Mouse (Mus musculus) midbrain, postnatal 0 days (tissue): ENCODE measurements at regions not wholly inside any gene's neighbourhood (a gene's known extent, or its start where the extent isn't known, plus 50 kb on each side); places are given as distances from the start of the nearest gene placed in this dataset.

Experiments used
- ATAC-seq: fragments of 200-750 bp; cut with Nextera tagmentation; 2 replicates; pipeline ENCODE4 v1.8.0; 2017; ENCODE audit warnings: moderate number of reproducible peaks, mild to moderate bottlenecking, moderate TSS enrichment, moderate library complexity; ENCODE audit not compliant: low FRiP score
- DNase-seq: peaks from one replicate; pipeline ENCODE4 v3.0.0-alpha.2; 2015; ENCODE audit warnings: low spot score
- H3K27ac ChIP-seq: fragments of 300-500 bp; sonication (generic); 2 replicates; pipeline ENCODE4 v1.5.1; 2014; ENCODE audit warnings: low read depth, mild to moderate bottlenecking, low read length, mixed read lengths
- H3K27me3 ChIP-seq: fragments of 300-500 bp; sonication (generic); 2 replicates; pipeline ENCODE4 v1.6.1; 2014; ENCODE audit warnings: low read length, control low read depth, mixed read lengths; ENCODE audit not compliant: insufficient read depth
- H3K36me3 ChIP-seq: fragments of 300-500 bp; sonication (generic); 2 replicates; pipeline ENCODE4 v1.6.1; 2014; ENCODE audit warnings: low read length, control low read depth, mixed read lengths; ENCODE audit not compliant: insufficient read depth
- H3K4me1 ChIP-seq: fragments of 300-500 bp; sonication (generic); 2 replicates; pipeline ENCODE4 v1.6.1; 2014; ENCODE audit warnings: mild to moderate bottlenecking, control low read depth, antibody characterized with exemption, low read length, mixed read lengths; ENCODE audit not compliant: insufficient read depth
- H3K4me2 ChIP-seq: fragments of 300-500 bp; sonication (generic); 2 replicates; pipeline ENCODE4 v1.6.1; 2014; ENCODE audit warnings: low read depth, mild to moderate bottlenecking, low read length, mixed read lengths; ENCODE audit not compliant: poor library complexity, severe bottlenecking
- H3K4me3 ChIP-seq: fragments of 300-500 bp; sonication (generic); 2 replicates; pipeline ENCODE4 v1.5.1; 2014; ENCODE audit warnings: low read depth, mild to moderate bottlenecking, low read length, moderate library complexity
- H3K9ac ChIP-seq: fragments of 300-500 bp; sonication (generic); replicated peaks from 2 replicates; pipeline ENCODE4 v1.6.1; 2014; ENCODE audit warnings: mild to moderate bottlenecking, low read length, moderate library complexity, mixed read lengths; ENCODE audit not compliant: poor library complexity, severe bottlenecking
- H3K9me3 ChIP-seq: fragments of 300-500 bp; sonication (generic); 2 replicates; pipeline ENCODE4 v1.6.1; 2016; ENCODE audit warnings: low read length, control low read depth
- CTCF ChIP-seq: IDR thresholded peaks from 2 replicates; pipeline ENCODE4 v1.5.1; 2016; ENCODE audit warnings: antibody characterized with exemption, mild to moderate bottlenecking
- WGBS: fragments of 180-500 bp; shearing (Covaris S2); extraction: QIAGEN DNeasy Blood & Tissue Kit; methylation state at CpG from one replicate; pipeline ENCODE4 v1.1.7; 2014; 5-methylcytosine and 5-hydroxymethylcytosine counted together

DNA sequence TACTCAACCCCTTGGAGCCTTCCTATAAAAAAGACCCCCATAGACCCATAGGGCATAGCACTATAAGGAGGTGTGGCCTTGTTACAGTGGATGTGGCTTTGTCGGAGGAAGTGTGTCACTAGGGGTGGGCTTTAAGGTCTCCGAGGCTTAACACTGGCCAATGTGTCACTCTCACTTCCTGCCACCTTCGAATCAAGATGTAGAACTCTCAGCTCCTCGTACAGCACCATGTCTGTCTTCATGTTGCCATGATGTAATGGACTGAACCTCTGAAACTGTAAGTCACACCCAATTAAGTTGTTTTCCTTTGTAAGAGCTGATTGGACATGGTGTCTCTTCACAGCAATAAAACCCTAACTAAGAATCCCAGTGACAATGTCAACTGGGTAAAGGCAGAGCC, 69.6 kb downstream of the Psmg1 start:
- Histone ChIP-seq H3K36me3 (no peaks in the 10 kb centered on the region), H3K4me3 (no peak overlapping the region), H3K27ac (no peak overlapping the region), H3K4me1 (no peaks in the 10 kb centered on the region), H3K27me3 (no peaks in the 10 kb centered on the region), H3K4me2 (no peak overlapping the region), H3K9ac (no peak overlapping the region), H3K9me3 (no peaks in the 10 kb centered on the region)
- no peak for TF ChIP-seq CTCF
- ATAC-seq = no peak
- 86% methylated on average over 4 of the region's 4 CpGs for WGBS
- DNase-seq = no peak

DNA sequence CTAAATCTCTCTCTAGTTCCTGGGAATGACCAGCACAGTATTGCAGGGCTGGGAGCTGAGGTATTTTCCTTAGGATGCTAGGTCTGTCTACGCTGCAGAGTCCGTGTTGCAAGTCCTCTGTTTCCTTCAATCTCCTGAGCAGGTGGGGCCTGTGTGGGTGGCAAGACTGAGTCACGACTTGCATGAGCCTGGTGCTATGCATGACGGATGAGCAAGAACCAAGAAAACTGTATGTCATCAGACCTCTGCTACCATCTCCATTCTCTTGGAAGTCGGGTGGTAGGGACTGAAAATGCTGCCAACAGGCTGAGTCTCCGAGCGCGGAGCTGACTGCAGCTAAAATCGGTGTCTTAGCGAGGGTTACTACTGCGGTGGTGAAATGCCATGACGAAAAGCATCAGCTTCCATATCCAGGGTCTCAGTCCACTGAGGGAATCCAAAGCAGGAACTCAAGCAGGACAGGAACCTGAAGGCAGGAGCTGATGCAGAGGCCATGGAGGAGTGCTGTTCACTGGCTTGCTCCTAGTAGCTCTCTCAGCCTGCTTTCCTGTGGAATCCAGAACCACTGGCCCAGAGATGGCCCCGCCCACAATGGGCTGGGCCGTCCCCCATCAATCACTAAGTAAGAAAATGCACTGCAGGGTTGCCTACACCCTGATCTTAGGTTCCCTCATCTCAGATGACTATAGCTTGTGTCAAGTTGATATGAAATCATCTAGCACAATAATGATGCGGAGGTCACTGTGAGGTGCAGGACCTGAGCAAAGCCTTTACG, 71.9 kb downstream of the Psmg1 start:
- no peak overlapping the region for H3K4me2 ChIP-seq
- ATAC-seq (no peak), DNase-seq (no peak)
- H3K27ac ChIP-seq = no peak overlapping the region
- TF ChIP-seq CTCF = no peak
- no peaks in the 10 kb centered on the region for H3K9me3 ChIP-seq
- 93% methylated on average over 16 of the region's 16 CpGs for WGBS
- no peaks in the 10 kb centered on the region for H3K36me3 ChIP-seq
- H3K27me3 ChIP-seq = no peaks in the 10 kb centered on the region
- H3K9ac ChIP-seq = no peak overlapping the region
- no peaks in the 10 kb centered on the region for H3K4me1 ChIP-seq
- no peak overlapping the region for H3K4me3 ChIP-seq

DNA sequence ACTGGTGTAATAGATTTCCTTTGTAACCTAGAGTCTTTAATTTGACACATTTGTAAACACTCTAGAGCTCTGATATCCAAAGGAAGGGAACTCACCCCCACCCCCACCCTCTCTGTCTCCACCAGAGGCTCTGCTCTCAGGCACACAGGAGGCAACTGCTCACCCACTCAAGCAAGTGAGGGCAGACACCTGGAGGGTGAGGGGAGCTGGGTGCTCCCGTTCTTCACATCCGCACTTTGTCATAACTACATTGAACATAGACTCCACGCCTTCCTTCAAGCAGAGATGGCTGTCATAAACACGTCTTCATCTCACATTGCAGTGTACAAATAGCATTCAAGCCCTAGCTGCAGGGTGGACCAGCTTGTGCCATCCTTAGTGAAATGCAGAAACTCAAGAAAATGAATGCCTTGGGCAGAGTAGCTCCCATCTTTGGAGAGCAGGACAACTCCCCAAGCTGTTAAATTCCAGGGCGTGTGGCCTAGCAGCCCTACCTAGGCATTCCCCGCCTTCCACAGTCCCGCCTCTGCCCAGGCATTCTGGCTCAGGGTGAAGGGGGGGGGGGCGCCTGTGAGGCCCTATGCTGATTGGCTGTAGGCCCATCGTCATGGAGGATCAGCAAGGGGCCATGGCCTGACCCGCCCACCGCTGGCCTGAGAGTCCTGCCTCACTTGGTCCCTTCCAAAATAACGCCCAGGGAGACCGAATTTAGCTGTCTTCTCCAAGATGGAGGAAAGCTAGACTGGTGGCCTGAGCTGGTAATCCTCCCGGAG, 72.9 kb downstream of the Psmg1 start:
- WGBS = 77% methylated on average over 13 of the region's 14 CpGs
- ATAC-seq (no peak), DNase-seq (no peak)
- H3K4me2 ChIP-seq = no peak overlapping the region
- no peaks in the 10 kb centered on the region for H3K9me3 ChIP-seq
- no peak for TF ChIP-seq CTCF
- no peaks in the 10 kb centered on the region for H3K27me3 ChIP-seq
- H3K27ac ChIP-seq = no peak overlapping the region
- no peak overlapping the region for H3K9ac ChIP-seq
- H3K4me3 ChIP-seq = no peak overlapping the region
- no peaks in the 10 kb centered on the region for H3K4me1 ChIP-seq
- no peaks in the 10 kb centered on the region for H3K36me3 ChIP-seq

DNA sequence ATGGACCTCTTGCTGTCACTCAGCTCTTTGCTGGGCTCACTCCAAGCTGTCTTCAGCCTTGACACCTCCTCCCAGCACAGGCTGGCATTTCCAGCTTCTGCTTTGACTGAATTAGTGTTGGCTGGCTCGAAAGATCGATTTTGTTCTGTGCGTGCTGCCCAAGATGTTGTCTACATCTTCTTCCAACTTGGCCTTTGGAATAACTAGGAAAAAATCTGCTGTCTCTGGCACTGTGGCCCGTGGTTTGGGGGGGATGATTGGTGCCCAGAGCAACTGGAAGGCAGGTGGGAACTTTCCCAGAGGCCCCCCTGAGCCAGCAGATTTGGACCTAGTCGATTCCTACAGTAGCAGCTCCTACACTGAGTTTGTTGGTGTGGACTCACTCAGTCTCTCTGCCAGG, 76.9 kb downstream of the Psmg1 start:
- no peak for DNase-seq
- Histone ChIP-seq H3K4me1 (no peaks in the 10 kb centered on the region), H3K9me3 (no peaks in the 10 kb centered on the region), H3K4me2 (no peak overlapping the region), H3K4me3 (no peak overlapping the region), H3K27me3 (no peaks in the 10 kb centered on the region), H3K27ac (no peak overlapping the region), H3K36me3 (no peaks in the 10 kb centered on the region), H3K9ac (no peak overlapping the region)
- 76% methylated on average over 5 of the region's 5 CpGs for WGBS
- ATAC-seq = no peak
- TF ChIP-seq CTCF = no peak

DNA sequence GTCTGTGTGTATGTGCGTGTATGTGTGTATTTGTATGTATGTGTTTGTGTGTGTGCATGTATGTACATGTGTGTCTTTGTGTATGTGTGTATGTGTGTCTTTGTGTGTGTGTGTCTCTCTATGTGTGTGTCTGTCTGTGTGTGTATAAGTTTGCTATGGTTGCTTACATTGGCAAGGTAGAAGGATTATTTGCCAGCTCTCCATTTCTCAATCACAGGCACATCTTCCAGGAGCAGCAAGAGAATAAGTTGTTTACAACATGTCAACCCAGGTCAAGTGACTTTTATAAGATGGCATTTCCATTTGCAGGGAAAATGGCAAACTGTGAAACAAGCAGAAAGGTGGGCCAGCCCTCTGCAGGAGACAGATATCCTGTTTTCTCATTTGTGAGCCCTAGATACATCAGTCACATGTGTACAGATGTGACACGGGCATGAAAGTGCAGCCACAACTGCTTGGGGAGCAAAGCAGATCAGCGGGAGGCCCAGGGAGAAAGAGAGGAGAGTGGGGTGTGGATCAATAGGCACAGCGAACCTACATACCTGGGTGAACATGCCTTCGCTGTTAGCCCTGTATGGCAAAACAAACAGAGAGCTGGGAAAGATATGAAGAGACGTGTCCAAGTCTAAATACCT, 86.1 kb downstream of the Psmg1 start:
- TF ChIP-seq CTCF = no peak
- Histone ChIP-seq H3K4me2 (no peak overlapping the region), H3K36me3 (no peaks in the 10 kb centered on the region), H3K9me3 (no peaks in the 10 kb centered on the region), H3K9ac (no peak overlapping the region), H3K27me3 (no peaks in the 10 kb centered on the region), H3K4me1 (no peaks in the 10 kb centered on the region), H3K27ac (no peak overlapping the region), H3K4me3 (no peak overlapping the region)
- DNase-seq (no peak), ATAC-seq (no peak)
- 80% methylated on average over 6 of the region's 6 CpGs for WGBS
